Mouse (Mus musculus) kidney, adult 18-20 months (tissue): ENCODE measurements at regions not wholly inside any gene's neighbourhood (a gene's known extent, or its start where the extent isn't known, plus 50 kb on each side); places are given as distances from the start of the nearest gene placed in this dataset.

Source experiments
- DNase-seq: peaks from one replicate; pipeline ENCODE4 v3.0.0; 2021

DNA sequence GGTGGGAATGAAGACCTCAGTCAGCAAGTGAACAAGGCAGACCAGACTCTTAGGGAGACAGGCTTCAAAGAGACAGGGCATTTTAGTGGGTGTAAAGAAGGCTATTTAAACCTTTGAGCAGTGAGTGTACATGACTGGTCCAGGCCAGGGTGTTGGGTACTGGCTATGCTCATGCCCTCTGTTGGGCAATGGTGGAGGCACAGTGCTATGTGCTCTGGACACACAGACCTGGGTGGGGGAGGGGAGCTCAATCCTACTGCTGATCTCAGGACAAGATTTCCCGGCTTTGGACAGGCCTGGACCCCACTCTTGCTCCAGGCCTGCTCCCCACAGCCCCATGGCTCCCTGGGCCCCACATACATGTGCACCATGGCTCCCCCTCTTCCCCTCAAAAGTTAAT lies 355.1 kb downstream of the Slc4a3 start:
- no peak for DNase-seq

DNA sequence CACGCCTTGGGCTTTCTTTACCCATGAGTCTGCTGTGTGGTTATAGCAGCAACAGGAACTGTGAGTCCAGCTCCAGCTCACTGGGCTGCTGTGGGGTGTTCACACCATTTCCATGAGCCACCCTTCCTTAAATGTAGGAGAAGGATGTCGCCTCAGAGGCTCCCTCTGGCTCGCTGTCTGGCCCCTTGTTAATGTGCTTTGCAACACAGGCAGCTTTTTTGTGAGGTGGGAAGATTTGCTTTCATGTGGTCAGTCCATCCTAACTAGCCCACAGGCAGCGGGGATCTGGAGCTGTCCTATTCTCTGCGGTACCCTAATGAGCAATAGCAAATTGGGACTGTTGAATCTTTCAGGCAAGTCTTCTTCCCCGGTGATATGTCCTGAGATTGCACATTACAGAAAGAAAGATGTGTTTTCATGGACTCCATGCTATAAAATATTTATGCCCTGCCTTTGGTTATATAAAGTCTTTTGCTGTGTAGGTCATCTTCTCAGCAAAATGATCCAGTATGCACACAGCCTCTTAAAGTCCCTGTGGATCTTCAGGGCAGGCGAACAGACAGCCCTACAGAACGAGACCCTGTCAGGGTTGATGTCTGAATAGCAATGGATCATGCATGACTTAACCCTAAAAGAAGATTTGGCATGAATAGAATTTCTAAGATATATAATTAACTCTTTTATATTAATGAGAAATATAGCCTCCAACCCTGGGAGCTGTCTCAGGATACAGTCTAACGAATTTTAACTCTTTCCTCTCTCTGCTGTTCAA lies 359.8 kb downstream of the Slc4a3 start:
- no peak for DNase-seq

DNA sequence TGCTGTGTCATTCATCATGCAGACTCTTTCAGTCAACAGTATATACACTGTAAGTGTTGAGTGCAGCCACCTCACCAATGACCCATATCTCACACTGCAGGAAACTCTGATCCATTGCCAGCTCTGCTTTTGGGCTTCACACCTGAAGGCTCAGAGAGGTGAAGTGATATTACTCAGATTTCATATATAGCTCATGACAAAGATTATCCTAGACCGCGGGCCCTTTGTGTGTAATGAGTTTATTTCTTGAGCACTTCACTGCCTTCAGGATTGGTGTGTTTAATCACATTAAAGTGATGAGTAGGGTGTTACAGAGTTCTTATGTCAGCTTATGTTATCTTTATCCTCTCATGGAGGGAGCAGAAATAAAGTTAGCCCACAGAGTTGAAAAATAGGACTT lies 369.2 kb downstream of the Slc4a3 start:
- no peak for DNase-seq

DNA sequence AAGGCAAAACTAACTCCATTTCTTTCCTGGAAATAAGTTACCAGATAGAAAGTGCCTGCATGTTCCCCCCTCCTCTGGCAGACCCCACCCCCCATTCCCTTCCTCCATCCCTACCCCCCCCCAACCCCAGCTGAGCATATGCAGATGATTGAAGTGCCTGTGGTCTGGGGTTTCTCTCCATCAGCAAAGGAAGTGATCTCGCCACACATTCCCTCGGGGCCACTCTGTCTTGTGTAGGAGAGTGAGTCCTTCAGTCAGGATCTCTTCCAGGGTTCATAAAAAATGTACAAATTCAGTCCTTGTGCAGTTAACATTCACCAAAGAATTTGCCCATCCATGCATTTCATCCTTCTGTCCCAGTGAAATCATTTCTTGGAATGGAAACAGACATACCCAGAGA lies 370.1 kb downstream of the Slc4a3 start:
- DNase-seq: no peak

DNA sequence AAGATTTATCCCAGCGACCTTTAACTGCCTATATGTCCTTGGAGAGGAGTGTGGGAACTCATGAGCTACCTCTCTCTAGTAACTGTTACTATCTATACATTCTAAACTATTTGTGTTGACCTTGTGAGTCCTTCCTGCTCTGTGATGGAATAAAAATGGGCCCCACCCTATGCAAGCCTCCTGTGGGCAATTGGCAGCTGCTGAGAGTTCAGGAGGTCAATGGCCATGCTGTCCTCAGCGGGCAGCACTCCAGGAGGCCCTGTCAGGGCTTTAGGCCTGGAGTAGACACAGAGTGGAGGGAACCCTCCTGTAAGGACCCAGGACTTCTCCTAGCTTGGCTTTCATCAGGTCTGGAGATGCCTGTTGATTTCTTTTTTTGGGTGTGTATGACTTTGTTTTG lies 373.1 kb downstream of the Slc4a3 start:
- no peak for DNase-seq

DNA sequence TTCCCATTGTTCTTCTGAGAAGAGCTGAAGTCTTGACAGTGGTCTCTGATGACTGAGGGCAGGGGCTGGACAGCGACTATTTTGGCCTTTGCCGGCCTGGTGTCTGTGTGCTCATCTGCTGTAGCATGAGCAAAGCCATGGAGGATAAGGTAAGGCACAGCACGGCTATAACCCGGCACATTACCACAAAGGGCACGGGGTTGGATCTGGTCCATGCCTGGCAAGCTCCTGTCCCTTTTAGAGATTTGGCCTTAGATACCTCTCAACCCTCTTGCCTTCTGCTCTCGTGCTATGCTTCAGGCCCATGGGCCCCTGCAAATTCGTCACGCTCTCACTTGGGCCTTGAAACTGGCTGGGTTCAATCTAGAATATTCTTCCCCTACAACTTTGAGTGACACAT lies 379.0 kb downstream of the Slc4a3 start:
- DNase-seq: no peak

DNA sequence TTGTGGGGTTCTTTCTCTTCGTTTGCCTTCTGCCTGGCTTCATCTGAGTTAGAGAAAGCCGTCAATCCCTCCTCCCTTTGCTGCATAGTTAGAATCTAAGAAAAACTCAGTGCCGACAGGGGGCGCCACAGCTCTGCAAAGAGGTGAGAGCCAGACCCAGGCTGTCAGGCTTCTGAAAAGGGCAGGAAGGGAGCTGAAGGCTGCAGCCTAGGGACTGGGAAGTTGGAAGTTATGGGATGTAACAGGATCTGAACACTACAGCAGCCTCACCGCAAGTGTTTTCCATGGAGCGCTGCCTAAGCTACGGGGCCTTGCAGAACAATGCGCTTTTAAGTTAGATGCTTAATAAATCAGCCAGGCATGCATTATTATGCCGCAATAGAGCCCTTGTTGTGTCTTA lies 379.7 kb downstream of the Slc4a3 start:
- peak; percentile 89 for DNase-seq

DNA sequence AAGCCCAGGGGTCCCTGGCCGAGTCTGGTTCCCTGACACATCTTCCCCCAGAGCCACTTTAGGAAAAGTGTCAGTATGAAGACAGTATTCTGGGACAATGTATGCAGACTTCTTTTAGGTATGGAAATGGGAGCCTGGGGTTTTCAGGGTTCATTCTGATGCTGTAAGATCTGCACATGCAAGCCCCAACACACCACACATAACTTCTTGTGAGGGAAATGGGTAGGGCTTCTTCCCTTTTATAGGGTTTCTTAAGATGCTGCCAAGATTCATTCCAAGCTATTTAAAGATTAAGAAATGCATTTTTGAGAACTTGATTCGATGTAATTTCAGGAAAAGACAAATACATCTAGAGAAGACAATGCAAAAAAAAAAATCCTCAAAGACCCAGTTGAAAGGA lies 385.8 kb downstream of the Slc4a3 start:
- DNase-seq: no peak

DNA sequence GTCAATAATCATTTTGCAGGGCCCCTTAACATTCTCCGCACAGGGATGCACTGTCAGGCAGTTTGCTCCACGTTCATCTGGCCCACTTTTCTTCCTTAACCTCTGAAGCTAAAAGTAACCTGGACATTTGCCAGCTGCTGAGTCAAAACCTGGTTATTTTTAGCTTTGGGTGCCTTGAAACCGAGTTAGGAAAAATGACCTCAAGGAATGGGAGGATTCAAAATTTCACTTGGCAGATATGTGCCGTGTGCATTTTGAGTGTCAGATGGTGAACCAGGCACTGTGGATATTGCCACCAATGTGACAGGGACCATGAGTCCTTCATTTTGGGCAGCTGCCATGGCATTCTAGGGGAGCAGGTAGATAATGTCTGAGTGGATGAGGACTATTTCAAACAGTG lies 387.8 kb downstream of the Slc4a3 start:
- no peak for DNase-seq

DNA sequence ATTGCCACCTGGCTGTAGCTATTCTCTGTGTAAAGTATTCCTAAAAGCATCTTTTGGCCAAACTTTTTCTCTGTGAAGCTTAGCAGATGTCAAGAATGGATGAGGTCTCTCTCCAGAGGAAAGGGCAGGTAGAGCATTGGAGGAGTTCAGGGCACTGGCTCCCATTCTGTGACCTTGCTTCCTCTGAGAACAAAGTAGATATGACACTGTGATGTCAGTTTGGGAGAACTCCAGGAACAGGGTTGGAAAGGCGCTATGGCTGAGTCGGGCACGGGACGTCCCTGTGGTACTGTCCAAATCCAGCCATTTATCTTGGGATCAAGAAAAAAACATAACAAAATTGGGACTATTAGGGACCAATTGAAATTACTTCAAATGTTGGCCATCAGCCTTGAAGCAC lies 388.7 kb downstream of the Slc4a3 start:
- no peak for DNase-seq

DNA sequence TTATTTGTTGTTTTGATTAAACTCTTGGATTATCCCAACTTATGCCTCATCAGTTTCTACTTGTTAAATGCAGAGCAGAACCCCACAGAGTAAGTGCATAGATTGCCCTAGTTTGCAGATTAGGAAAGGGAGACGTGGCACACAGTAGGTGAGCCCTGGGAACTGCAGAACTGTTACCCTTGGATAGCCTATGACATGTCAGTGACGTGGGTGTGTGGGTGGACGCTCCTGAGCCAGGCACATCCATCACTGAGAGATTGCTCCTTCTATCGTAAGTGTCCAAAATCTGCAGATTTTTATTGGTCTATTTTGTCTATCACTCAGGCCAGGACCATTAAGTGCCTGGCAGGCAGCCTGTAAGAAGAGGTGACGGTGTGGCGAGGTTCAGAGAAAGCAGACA lies 389.8 kb downstream of the Slc4a3 start:
- no peak for DNase-seq

DNA sequence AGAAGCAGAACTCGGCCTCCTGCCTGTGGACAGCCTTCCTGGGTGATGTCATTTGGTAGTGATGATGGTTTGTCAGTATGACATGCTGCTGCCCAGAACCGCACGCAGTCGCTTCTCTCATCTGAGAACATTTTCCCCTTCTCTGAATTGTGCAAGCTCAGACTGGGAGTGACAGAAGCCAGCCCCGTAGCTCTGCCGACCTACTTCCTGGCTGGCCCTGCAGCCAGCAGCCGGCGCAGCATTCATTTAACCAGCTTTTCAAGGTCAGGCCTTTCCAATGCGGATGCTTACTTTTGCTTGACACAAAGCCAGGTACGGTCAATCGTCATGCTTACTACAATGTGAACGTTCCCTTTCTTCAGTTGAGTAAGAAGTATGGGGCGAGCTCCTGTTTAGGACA lies 390.5 kb downstream of the Slc4a3 start:
- no peak for DNase-seq

DNA sequence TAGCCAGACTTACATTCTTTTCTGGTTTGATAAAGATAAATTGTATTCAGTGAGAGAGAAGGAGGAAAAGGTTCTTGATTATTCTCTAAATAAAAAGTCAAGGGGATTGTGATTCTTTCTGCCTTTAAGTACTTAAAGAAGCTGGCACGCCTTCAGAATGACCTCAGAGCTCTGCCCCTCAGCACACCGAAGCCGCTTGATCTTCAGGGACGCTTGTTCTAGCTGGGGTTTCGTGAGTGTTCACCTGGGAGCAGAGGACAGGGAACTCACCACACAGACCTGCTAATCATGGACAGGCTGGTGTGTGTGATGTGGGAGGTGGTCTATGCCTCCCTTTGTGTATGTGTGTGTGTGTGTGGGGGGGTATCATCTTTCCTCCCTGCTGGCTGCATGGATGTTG lies 391.3 kb downstream of the Slc4a3 start:
- DNase-seq: no peak

DNA sequence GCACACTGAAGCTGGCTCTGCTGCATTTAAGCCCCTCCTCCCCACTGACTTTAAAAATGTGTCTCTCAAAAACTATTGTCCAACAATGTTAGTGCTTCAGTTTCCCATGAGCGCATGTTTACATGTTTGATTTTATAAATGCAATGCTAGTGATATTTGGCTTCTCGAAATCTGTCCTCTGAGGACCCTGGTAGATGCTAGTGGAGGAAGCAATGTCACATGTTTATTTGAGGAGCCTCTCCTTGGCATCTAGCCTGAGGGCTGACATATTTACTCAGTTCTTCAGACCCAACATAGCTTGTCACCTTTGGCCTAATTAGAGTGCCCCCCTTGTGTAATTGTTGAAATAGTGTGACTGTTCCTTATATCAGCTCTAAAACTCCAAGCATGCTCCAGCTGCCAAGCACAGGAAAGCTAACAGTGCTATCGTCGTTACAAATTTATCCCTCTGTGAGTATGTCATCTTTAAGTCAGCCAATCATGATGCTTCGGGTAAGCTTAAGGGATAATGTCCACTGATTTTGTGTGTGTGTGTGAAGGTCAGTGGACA lies 400.3 kb downstream of the Slc4a3 start:
- DNase-seq: no peak

DNA sequence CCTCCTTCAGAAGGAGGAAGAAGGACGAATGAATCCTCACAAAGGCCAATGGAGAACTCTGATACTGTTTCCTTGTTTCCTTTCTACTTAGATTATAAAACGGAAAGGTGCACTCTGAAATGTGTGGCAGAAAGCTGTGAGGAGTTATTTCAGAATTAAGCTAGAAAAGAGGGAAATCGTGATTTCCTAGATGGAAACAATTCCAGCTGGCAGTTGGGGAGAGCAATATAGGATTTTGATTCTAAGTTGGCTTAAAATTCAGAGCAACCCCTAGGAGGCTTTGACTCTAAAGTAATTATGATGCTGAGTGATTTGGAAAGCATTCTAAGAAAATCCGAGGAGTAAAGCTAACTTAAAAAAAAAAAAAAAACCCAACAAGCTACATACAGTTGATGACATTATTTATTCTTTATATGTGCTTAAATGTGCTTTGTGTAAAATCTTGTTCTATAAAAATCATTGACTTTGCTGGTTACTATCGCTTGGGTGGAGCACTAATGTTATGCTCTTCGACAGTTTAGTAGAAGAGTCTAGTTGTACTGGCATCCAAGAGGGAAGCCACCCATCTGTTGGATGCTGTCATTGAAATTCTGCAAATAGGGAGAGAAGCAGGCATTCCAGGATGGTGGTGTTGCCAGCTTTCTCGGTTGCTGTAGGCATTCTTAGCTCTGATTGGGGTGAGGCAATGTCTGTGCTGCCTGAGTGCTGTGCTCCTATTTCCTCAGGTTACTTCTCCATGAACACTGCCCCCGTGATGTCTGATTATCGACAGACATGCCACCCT lies 432.3 kb downstream of the Slc4a3 start:
- no peak for DNase-seq

DNA sequence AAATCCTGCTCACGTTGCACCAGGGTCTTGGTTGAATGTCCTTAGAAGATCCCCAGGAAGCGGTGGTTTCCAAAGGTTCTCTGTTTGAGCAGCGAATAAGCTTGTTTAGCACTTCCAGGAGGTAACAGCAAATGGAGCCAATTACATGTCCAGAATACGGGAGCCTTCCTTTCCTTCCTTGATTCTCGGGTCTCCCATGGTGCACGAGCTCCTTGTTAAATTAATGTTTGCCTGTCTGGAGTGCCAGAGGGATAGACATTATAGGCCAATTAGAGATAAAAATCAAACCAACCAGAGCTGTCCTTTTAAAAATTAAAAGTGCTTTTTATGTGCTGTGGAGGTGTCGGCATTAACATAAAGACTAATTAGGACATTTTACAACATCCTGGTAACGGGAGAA lies 437.0 kb downstream of the Slc4a3 start:
- no peak for DNase-seq

DNA sequence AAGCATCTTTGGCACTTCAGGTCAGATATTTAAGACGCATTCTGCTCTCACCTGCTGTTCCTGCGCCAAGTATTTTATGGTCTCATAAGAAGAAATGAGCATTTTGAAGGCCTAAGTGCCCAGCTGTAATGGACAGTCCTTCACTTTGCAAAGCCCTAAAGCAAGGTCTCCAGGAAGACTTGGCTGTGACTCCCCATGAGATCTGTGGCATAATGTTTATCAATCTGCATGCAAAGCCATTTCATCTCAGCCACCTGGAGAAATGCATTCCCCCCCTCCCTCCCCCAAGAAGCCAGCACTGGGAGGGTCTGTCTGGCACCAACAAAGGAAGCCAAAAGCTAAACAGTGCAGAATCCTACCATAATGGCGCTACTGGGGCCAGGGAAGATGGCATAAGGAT lies 437.4 kb downstream of the Slc4a3 start:
- DNase-seq: no peak

DNA sequence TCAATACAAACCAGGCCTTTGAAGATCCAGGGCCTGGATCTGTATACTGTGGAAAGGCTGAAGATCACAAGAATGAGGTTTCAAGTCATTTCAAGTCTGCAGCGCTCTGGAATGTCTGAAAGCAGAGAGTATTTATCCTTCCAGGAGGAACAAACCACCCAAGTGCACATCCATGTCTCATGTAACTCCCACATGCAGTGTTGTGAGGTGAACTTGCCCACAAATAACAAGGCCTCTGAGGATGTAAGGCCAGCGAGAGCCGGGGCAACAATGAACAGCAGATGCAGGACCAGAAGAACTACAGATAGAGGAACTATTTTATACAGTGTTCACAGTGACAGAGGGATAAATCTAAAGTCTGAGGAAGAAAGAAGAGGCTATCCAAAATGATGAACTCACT lies 442.4 kb downstream of the Slc4a3 start:
- DNase-seq: no peak

DNA sequence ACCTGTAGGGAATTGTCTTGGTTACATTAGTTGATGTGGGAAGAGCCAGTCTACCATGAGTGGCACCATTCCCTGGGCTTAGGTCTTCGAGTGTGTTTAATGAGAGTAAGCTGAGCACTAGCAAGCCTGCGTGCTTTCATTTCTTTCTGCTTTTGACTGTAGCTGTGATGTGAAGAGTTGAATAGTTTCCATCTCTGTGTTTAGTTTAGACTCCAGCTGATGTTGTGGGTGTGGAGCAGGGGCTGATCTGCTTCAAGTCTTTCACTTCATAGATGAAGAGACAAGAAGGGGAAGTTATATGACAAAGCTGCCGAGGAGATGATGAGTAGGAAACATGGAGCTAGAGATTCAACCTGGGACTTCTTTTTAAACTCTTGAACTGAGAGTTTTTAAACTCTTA lies 446.0 kb downstream of the Slc4a3 start:
- no peak for DNase-seq

DNA sequence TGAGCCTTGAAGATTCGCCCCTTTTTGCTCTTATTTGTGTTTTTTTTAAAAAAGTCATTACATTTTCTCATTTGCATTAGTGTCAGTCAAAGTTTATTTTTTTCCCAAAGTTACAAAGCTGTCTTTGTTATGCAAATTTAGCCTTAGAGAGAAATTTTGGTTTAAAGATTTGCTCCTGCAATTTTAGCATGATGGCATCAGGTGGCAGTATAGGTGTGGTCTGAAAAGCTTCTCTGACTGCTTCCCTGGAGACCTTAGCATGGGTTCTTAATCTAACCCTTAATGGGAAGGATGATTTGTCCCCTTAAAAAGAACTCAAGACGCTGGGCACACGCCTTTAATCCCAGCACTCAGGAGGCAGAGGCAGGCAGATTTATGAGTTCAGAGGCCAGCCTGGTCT lies 451.2 kb downstream of the Slc4a3 start:
- no peak for DNase-seq

DNA sequence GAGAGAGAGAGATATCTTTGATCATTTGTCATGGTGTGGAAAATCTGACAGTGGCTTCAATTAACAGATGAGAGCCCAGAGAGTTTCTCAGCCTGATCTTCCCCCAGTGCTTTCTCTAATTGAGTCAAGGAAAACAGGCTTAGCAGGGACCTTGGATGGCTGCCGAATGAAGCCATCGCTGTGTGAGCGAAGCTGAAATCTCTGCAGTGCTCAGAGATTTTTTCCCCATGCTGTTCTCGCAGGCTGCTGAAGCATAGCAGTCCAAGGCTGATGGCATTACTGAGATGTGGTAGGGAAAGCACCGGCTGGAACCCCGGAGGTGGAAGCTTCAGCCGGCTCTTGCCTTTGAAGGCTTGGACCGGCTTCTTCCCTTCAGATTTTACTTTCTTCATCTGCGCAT lies 455.1 kb downstream of the Slc4a3 start:
- no peak for DNase-seq

DNA sequence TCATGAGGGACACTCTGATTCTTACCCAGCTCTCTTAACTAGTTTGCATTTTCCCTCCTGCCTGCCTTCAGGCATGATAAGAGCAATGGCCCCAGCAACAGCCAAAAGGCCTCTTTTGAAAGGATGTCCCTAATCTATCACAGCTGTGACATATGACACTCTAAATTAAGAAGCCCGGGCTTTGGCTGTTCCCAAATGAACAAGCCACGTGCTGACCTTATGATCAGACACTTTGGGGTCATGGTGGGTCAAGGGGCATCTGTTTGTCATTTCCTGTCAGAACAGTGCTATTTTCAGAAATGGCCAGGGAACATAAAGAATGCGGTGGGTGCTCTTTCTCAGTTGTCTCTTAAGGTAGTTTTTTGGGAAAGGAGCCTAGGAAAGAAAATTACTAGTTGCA lies 463.5 kb downstream of the Slc4a3 start:
- DNase-seq: peak; percentile 41

DNA sequence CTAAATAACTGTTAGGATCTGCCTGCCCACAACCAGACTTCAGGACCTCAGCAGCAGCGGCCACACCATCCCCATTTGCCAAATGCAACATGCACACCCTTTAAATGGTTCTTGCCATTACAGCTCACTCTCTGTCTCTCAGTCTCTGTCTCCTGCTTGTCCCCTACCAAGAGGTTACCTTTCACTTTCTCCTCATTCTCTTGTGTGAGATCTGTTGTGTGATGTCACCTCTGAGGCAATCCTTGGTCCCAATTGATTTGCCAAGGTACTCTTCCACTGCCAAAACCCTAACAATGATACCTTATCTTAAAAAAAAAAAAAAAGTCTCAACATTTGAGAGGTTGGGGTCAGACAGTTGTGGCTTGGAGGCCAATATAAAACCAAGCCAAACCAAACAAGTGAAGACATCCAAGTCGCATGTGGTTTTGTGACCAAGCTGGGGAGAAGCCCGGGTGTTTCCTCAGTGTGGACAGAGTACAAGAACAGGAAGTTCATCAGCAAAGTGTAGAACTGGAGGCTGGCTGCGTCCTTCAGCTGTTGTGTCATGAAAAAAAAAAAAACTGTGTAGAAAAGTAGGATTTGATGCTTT lies 464.2 kb downstream of the Slc4a3 start:
- no peak for DNase-seq

DNA sequence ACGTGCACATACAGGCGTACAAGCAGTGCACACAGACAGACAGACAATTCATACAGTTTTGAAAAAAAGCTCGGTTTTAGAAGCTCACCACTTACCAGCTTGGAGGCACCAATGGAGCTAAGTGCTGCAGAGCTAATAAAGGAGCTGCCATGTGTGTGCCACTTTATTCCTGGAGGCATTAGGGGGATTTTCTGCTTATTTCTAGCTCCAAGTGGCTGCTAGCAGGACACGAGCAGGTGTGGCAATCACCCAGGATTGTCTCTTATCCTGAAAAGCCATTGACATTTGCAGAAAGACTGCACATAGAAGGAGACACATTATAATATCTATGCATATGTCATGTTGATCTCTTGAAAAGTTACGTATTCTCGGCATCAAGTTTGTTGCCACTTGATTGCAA lies 472.5 kb downstream of the Slc4a3 start:
- DNase-seq: no peak
